Mouse (Mus musculus) ES-Bruce4 (cell line): ENCODE measurements around the gene Kat6b. TPM values are rescaled to one million over a fixed set of nuclear protein-coding genes. Genes with fewer than 3 reads are reported as not detected.
A peak's percentile ranks its signal among the peaks of the same experiment; 100 is the strongest.

Experiments
- H3K27ac ChIP-seq: 2 replicates; pipeline ENCODE4 v1.5.1; 2012; ENCODE audit warnings: low read length, inconsistent platforms; ENCODE audit not compliant: insufficient read depth
- H3K27me3 ChIP-seq: 2 replicates; pipeline ENCODE4 v1.6.1; 2012; ENCODE audit warnings: mild to moderate bottlenecking, low read length, inconsistent platforms; ENCODE audit not compliant: control insufficient read depth, poor library complexity, insufficient read depth, severe bottlenecking
- H3K36me3 ChIP-seq: 2 replicates; pipeline ENCODE4 v1.6.1; 2012; ENCODE audit warnings: inconsistent platforms, mild to moderate bottlenecking, low read length, moderate library complexity; ENCODE audit not compliant: control insufficient read depth, poor library complexity, insufficient read depth, severe bottlenecking
- H3K4me1 ChIP-seq: one replicate; pipeline ENCODE4 v1.8.1; 2011; ENCODE audit warnings: low read length; ENCODE audit not compliant: control insufficient read depth, insufficient read depth
- H3K4me3 ChIP-seq: 2 replicates; pipeline ENCODE4 v1.5.1; 2011; ENCODE audit warnings: low read depth, mild to moderate bottlenecking, low read length
- H3K9ac ChIP-seq: 2 replicates; pipeline ENCODE4 v1.6.1; 2012; ENCODE audit warnings: low read depth, mild to moderate bottlenecking, inconsistent platforms; ENCODE audit not compliant: poor library complexity, severe bottlenecking
- H3K9me3 ChIP-seq: replicated peaks from 2 replicates; pipeline ENCODE4 v1.6.1; 2012; ENCODE audit warnings: mild to moderate bottlenecking, low read length, inconsistent platforms; ENCODE audit not compliant: control insufficient read depth, poor library complexity, insufficient read depth, severe bottlenecking
- CTCF ChIP-seq: IDR thresholded peaks from one replicate; pipeline ENCODE4 v1.8.1; 2011; ENCODE audit warnings: low read depth, low read length
- EP300 ChIP-seq: IDR thresholded peaks from 2 replicates; pipeline ENCODE4 v1.6.1; 2011; ENCODE audit warnings: low read depth, low read length; ENCODE audit not compliant: insufficient read depth
- POLR2A ChIP-seq: IDR thresholded peaks from one replicate; pipeline ENCODE4 v1.8.1; 2011; ENCODE audit warnings: low read length; ENCODE audit not compliant: insufficient read depth
- polyA plus RNA-seq: library from polyadenylated mRNA; stranded (reverse); fragments of >200 nt; gene quantifications from 2 replicates; pipeline ENCODE4 v1.2.4, GENCODE M21; 2011; ENCODE audit warnings: low read depth; ENCODE audit not compliant: missing spikeins, insufficient read depth, insufficient read length

Gene Kat6b
- polyA plus RNA-seq, 1 experiment, result 132 TPM

DNA sequence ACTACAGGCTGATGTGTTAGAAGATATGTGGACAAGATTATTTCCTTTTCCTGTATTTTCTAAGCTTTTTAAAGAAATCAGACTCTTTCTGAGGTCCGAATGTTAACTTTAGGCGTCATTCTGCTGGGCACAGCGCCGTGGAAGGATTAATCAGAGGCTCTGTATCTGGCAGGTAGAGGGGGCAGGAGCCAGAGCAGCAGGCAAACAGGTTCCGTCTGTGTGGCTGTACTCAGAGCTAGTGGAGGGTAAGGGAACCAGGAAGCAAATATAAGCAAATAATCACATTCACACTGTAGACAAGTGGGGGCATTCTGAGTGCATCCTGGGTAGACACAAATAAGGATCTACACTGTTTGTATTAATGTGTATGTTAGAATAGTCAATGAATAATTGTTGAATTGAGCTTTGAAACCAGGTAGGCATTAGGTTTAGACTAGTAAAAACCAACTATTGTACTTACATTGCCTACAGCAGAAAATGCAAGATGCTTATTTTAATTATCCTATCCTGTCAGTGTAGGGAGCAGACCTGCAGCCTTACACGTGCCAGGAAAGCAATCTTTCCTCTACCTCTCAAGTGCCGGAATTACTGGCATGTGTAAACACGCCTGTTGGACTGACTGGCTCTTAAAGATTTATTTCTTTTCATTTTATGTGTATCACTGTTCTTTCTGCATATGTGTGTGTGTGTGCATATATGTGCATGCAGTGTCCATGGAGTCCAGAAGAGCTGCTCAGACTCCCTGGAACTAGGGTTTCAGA is 104.4 kb downstream of the Kat6b start:
- Histone ChIP-seq H3K36me3 (no peaks in the 10 kb centered on the region), H3K4me3 (no peak overlapping the region), H3K27me3 (no peaks in the 10 kb centered on the region), H3K27ac (no peak overlapping the region; the same call in 1 of the 2 replicates), H3K4me1 (peaks cover 2% of the 10 kb centered on the region), H3K9me3 (no peaks in the 10 kb centered on the region), H3K9ac (no peak overlapping the region)
- TF ChIP-seq EP300 (no peak), CTCF (no peak), POLR2A (no peak)

DNA sequence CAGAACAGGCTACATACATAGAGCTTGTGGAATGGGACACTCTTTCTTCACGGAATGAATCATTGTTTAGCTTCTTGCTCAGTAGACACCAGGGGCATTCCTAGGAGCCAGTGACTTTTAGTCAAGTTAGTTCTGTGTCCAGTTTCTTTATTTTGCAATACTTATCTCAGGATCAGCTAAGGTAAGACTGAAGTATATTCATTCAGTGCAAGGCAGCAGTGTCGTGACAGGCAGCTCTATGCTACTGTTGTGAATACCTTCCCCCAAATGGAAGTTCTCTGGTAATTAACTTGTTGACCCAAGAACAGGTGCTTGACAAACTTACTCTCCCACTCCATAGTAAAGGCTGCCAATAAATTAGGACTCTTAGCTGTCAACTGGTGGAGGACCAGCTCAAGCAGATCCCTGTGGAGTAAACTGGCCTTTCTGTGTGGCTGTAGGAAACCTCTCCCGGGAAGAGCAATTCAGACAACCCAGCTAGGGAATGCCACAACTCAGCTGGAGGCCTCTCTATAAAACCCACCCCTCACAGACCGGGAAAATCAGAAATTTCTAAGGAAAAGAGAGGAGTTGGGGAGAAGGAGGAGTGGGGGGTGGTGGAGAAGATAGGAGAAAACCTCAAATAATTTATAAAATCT is 105.4 kb downstream of the Kat6b start:
- no peak overlapping the region for H3K4me3 ChIP-seq
- no peaks in the 10 kb centered on the region for H3K27me3 ChIP-seq
- TF ChIP-seq POLR2A, result no peak
- no peak for TF ChIP-seq CTCF
- TF ChIP-seq EP300, result no peak
- no peaks in the 10 kb centered on the region for H3K9me3 ChIP-seq
- H3K9ac ChIP-seq, result no peak overlapping the region; the same call in 1 of the 2 replicates
- H3K36me3 ChIP-seq, result no peaks in the 10 kb centered on the region
- peak overlapping the region; percentile 67 for H3K27ac ChIP-seq
- peaks cover 4% of the 10 kb centered on the region for H3K4me1 ChIP-seq

DNA sequence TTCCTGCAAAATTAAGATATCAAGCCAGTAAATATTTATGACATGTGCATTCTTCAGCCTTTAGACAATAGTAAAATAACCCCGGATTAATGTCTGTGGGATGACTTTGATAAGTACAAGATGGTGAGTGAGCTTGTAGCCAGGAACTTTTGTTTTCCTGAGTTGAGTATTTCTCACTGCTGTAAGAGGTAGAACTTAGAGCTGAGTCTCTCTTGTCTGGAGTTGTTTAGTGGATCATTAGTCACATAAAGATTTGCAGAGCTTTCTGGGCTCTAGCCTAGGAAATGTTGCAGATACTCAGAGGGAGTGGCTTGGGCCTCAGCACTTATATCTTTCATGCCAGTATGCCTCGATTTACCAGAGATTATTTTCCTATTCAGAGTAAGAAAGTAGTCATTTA is 106.7 kb downstream of the Kat6b start:
- H3K4me1 ChIP-seq, result peaks cover 4% of the 10 kb centered on the region
- H3K36me3 ChIP-seq, result no peaks in the 10 kb centered on the region; the same call in 1 of the 2 replicates
- H3K4me3 ChIP-seq, result no peak overlapping the region

DNA sequence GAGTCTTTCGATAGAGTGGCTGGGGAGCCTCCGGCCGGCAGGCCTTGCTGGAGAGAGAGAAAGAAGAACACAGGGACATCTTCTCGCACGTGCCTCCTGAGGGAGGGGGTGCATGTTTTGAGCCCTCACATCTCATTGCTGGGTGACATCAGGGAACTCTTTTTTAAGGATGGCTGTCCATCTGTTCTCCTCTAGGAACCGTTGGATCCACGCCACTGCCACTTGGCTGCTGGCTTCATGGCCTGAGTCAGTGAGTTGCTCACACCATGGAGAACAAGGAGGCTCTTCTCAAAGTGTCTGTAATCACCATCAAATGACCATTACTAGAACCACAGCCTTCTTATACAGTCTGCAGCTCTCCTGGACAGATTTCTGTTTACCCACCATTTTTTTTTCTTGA is 108.4 kb downstream of the Kat6b start:
- Histone ChIP-seq H3K27me3 (no peaks in the 10 kb centered on the region), H3K9ac (no peak overlapping the region), H3K4me3 (no peak overlapping the region), H3K36me3 (no peaks in the 10 kb centered on the region; the same call in 1 of the 2 replicates), H3K27ac (no peak overlapping the region), H3K9me3 (no peaks in the 10 kb centered on the region), H3K4me1 (peaks cover 2% of the 10 kb centered on the region)
- no peak for TF ChIP-seq POLR2A
- no peak for TF ChIP-seq EP300

More for the DNA sequence above, 106.7 kb downstream of the Kat6b start:
- TF ChIP-seq EP300 (no peak), POLR2A (no peak), CTCF (no peak)
- Histone ChIP-seq H3K27ac (no peak overlapping the region), H3K27me3 (no peaks in the 10 kb centered on the region), H3K9ac (no peak overlapping the region), H3K9me3 (no peaks in the 10 kb centered on the region)

DNA sequence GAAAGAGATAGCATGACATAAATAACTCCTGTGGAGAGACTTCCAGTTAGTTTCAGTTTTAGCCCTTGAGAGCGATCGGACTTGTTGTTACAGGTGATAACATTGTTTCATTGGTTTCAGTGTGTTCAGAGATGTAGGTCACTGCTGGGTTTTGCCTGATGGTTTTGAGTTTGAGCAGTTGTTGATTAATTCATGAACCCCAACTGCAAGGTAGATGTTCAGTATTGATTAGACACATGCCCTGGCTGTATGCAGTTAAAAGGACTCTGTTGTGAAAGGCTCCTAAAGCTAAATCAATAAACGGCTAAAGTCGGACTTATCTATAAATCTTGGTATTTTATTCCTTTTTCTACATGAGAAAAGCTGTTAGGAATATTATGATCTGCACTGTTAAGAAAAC is 109.0 kb downstream of the Kat6b start:
- Histone ChIP-seq H3K4me3 (no peak overlapping the region), H3K9me3 (no peaks in the 10 kb centered on the region), H3K27me3 (no peaks in the 10 kb centered on the region), H3K36me3 (no peaks in the 10 kb centered on the region; the same call in 1 of the 2 replicates), H3K4me1 (peaks cover 1% of the 10 kb centered on the region), H3K9ac (no peak overlapping the region), H3K27ac (no peak overlapping the region)
- TF ChIP-seq CTCF, result no peak
- TF ChIP-seq POLR2A, result no peak
- TF ChIP-seq EP300, result no peak

DNA sequence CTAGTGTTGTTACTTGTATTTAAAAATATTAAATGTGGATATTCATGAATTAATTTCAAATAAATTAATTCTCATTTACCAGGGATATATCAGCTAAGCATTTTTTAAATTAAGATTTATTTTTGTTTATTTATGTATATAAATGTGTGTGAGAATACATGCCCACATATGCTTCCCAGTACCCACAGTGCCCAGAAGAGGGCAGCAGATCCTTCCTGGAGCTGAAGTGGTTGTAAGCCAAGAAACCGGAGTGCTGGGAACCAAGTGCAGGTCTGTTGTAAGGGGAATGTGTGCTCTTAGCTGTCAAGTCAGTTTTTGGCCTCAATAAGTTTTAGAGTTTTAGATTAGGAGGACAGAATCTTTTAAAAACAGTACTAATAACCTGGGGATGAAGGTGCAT is 110.9 kb downstream of the Kat6b start:
- Histone ChIP-seq H3K27ac (no peak overlapping the region), H3K4me1 (peaks cover 1% of the 10 kb centered on the region), H3K9ac (no peak overlapping the region), H3K36me3 (no peaks in the 10 kb centered on the region; the same call in 1 of the 2 replicates), H3K27me3 (no peaks in the 10 kb centered on the region), H3K4me3 (no peak overlapping the region), H3K9me3 (peaks cover 4% of the 10 kb centered on the region; the same call in 1 of the 2 replicates)
- TF ChIP-seq EP300 (no peak), POLR2A (no peak), CTCF (peak; percentile 45)
